Mouse (Mus musculus): ENCODE measurements at regions not wholly inside any gene's neighbourhood (a gene's known extent, or its start where the extent isn't known, plus 50 kb on each side); places are given as distances from the start of the nearest gene placed in this dataset.
"Not testable (repeated sequence)": the region's sequence is repeated elsewhere in the genome, so short reads cannot be mapped to it uniquely, and the experiment has no call there.

DNA sequence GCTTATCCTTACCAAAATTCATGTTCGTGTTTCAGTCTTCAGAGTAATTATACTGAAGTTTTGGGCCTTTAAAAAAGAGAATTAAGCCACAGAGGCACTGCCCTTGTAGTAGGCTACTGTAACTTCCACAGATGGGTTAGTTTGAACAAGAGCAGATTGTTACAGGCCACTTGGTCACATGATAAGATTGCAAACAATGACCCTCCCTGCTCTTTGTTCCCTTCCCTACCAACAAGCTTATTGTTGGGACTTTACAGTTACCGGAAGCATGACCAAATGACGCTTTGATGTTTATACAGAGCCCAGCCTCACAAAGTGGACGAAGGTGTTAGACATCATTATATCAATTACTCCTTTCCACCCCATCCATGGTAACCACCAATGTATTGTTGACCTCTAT is 63.9 kb upstream of the Galnt18 start:
- DNase-seq (ENCODE audit: low spot score in 2 of 2): no peak

DNA sequence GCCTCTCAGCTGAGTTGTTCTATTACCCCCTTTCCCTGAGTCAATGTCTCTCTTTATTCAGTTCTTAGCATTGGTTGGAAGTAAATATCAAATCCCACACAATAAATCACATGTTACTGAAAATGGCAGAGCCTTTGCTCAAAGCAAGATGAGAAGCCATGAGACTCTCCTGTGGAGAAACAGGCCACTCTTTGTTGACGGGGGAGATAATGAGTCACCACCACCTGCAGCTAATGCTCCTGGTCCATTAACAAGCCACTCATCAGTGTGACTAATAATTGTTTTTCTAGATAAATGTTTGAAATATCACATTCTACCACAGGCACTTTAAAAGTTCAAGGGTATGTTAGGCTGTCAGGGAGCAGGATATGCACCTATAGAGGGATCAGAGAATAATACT is 61.0 kb upstream of the Galnt18 start:
- DNase-seq (ENCODE audit: low spot score in 2 of 2): no peak

DNA sequence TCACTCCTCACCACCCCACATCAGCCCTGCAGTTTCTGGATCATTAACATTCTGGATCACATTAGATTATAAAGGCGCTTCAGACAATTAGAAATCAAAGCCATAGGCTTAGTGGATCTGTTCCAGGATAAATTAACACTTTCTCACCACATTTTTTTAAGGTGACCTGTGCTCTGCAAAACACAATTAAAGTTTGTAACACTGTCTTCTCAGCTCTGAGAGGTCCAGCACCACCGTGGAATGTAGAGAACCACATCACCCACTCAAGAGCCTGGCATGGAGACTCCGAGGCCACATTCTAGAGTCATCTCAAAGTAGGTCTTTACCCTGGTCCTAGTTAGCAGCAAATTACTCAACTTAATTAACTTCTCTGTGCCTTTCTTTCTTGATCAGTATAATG is 58.4 kb upstream of the Galnt18 start:
- DNase-seq (ENCODE audit: low spot score in 2 of 2): no peak

DNA sequence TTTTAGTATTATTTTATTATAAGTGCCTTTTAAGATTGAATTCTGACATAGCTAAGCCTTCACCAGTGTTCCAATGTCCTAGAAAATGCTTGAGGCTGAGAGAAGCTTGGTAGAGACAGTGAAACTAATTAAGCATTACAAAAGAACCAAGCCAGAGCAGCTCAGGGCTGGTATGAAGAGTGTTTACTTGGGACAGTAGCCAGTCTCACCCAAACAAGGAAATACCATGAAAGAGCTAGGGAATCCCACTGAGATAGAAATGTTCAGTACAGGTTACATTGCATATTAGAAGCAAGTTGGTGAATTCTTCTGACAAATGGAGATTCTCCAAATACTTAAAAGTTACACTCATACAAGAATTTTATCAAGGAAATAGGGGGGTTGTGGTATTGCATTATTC is 54.6 kb upstream of the Galnt18 start:
- not testable (repeated sequence) for DNase-seq (ENCODE audit: low spot score in 2 of 2)

DNA sequence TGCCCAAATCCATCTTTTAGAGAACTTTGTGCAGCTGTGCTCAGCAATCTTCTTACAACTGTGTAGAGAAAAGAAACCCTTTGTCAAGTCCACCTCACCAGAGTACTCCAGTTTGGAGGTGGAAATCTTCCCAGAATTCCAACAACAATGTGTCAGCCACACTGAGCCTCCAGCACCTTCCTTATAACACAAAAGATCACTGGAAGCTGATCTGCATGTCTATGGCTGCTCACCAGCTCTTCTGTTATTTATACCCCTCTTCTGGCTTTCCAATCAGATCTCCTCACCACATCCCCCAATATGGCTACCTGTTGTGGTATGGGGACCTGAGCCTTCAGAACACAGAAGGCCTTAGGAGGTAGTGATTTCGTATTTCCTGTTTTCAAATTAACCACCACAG is 50.2 kb upstream of the Galnt18 start:
- DNase-seq (ENCODE audit: low spot score in 2 of 2): no peak

All from natural killer cell, adult 2 months (primary cell).